Mouse (Mus musculus): ENCODE measurements around the gene Ccdc65. TPM values are rescaled to one million over a fixed set of nuclear protein-coding genes. Genes with fewer than 3 reads are reported as not detected.
A peak's percentile ranks its signal among the peaks of the same experiment; 100 is the strongest.

Ccdc65 gene
- total RNA-seq, 2 experiments from 2014 or later, result 9.7 to 14.2 TPM

- DNase-seq (ENCODE audit: low spot score in 2 of 2), result no peak
Measured at GRCm38 (mm10) chr15:98691486-98692147, 16.4 kb upstream of the Ccdc65 start.

GRCm38 (mm10) chr15:98692171-98692715 lies 15.8 kb upstream of the Ccdc65 start:
- no peak for DNase-seq (ENCODE audit: low spot score in 2 of 2)

- no peak for DNase-seq (ENCODE audit: low spot score in 2 of 2)
Measured at GRCm38 (mm10) chr15:98695726-98696125, 12.3 kb upstream of the Ccdc65 start.

GRCm38 (mm10) chr15:98696216-98696615 lies 11.8 kb upstream of the Ccdc65 start:
- DNase-seq (ENCODE audit: low spot score in 2 of 2), result no peak

GRCm38 (mm10) chr15:98699190-98700105 lies 8.6 kb upstream of the Ccdc65 start:
- DNase-seq (ENCODE audit: low spot score in 2 of 2), result peak; percentile 95 to 96

- no peak for DNase-seq (ENCODE audit: low spot score in 2 of 2)
Measured at GRCm38 (mm10) chr15:98704312-98704711, 3.7 kb upstream of the Ccdc65 start.

- DNase-seq (ENCODE audit: low spot score in 2 of 2), result peak; percentile 72 to 78
Measured at GRCm38 (mm10) chr15:98710442-98710841, 2.4 kb downstream of the Ccdc65 start.

- no peak for DNase-seq (ENCODE audit: low spot score in 2 of 2)
Measured at GRCm38 (mm10) chr15:98714230-98714652, 6.2 kb downstream of the Ccdc65 start.

GRCm38 (mm10) chr15:98717301-98717700 lies 9.3 kb downstream of the Ccdc65 start:
- no peak for DNase-seq (ENCODE audit: low spot score in 2 of 2)

GRCm38 (mm10) chr15:98722191-98722590 lies 14.2 kb downstream of the Ccdc65 start:
- DNase-seq (ENCODE audit: low spot score in 2 of 2), result no peak

- DNase-seq (ENCODE audit: low spot score in 2 of 2), result no peak
Measured at GRCm38 (mm10) chr15:98722854-98723253, 14.8 kb downstream of the Ccdc65 start.

GRCm38 (mm10) chr15:98724441-98724840 lies 16.4 kb downstream of the Ccdc65 start:
- no peak for DNase-seq (ENCODE audit: low spot score in 2 of 2)

GRCm38 (mm10) chr15:98726079-98726478 lies 18.1 kb downstream of the Ccdc65 start:
- no peak for DNase-seq (ENCODE audit: low spot score in 2 of 2)

GRCm38 (mm10) chr15:98726746-98727145 lies 18.7 kb downstream of the Ccdc65 start:
- DNase-seq (ENCODE audit: low spot score in 2 of 2), result no peak

GRCm38 (mm10) chr15:98727443-98728321 lies 19.7 kb downstream of the Ccdc65 start, which contains the start of gene Fkbp11:
Gene Fkbp11 (minus strand): TSS chr15:98728198.
- DNase-seq (ENCODE audit: low spot score in 2 of 2), result peak; percentile 38 to 44

GRCm38 (mm10) chr15:98728366-98728765 lies 20.4 kb downstream of the Ccdc65 start:
- DNase-seq (ENCODE audit: low spot score in 2 of 2), result peak in 1 of 2 experiments; percentile 32

- DNase-seq (ENCODE audit: low spot score in 2 of 2), result no peak
Measured at GRCm38 (mm10) chr15:98729791-98730545, 22.0 kb downstream of the Ccdc65 start.

- DNase-seq (ENCODE audit: low spot score in 2 of 2), result no peak
Measured at GRCm38 (mm10) chr15:98730790-98731189, 22.8 kb downstream of the Ccdc65 start.

GRCm38 (mm10) chr15:98732006-98732531 lies 24.1 kb downstream of the Ccdc65 start:
- no peak for DNase-seq (ENCODE audit: low spot score in 2 of 2)

- DNase-seq (ENCODE audit: low spot score in 2 of 2), result no peak
Measured at GRCm38 (mm10) chr15:98733370-98733769, 25.4 kb downstream of the Ccdc65 start.
